Mouse (Mus musculus): Measurements from ENCODE around the gene Rilp. TPM values are rescaled to one million over a fixed set of nuclear protein-coding genes. Genes with fewer than 3 reads are reported as not detected.

Gene Rilp
- 0.41 TPM in 1 of 2 replicates, not detected in the other for polyA plus RNA-seq (2015; fragmentation: Nextera tagmentation; extraction: Ambion mirVana)

DNA sequence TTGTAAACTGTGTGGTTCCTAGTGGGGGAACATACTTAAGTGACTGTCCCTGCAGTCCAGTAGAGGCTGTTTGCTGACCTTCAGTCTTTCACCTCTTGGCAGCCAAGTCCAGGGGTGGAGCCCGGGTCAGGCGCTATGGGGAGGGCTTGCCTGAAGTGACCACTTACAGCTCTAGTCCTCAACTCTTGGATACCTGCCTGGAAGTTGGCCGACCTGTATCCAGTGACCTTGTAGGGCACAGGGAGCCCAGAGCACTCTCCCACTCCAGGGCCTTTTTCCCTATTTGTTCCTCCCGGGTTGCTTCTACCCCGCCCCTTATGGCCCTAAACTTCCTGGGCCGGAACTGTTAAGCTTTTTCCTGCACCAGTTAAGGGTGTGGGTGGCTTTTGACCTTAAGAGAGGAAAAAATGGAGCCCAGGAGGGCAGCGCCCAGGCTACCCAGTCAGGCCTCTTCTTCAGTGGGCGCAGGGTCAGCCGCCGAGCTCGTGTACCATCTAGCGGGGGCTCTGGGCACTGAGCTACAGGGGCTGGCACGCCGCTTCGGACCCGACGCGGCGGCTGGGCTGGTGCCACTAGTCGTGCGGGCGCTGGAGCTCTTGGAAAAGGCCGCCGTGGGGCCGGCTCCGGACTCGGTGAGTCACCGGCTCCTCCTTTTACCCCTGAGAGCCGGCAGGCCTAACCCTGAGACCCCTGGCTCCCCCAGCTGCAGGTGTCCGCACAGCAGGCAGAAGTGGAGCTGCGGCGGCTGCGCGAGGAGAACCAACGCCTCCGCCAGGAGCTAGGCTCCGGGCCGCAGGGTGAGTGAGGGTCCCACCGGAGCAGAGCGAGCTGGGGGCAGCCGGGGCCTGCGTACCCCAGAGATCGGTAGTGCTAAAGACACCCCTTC, at the start of gene Rilp:
TSS of gene Rilp (plus strand) at position 354 of the 886 bp plus-strand sequence.
- peaks cover 52% of the 10 kb centered on the region for H3K36me3 ChIP-seq

DNA sequence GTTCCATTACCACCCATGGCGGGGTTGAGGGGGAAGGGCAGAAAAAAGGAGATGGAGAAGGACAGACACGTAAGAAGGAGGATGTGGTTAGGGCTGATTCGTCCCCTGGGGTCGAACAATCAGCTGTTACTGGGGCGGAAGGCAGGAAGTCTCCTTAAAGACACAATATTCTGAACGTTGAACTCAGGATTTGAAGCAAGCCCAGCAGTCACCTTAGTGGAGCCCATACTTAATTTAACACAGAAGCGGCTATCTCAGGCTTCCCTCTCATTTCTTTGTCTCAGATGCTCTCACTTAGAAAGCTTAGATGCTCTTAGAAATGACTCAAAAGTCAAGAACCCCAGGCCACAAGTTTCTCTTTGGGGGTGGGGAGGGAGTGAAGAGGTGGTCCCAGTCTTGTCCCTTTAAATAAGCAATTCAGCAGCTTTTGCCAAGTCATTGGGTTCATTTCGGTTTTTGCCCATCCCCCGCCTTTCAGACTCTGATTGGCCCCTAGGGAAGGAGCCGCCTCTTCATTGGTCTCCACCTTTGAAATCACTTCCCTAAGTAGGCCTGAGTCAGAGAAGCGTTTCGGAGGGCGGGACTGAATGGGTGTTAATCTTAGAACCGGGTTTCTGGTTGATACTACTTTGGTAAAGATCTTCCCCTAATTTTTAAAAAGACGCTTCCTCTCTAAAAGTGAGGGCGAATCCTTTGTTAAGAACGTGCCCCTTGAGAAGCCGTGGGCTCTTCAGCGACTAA, 49.6 kb upstream of the Rilp start:
- peak overlapping the region; percentile 70 for H3K9ac ChIP-seq
- peak overlapping the region; percentile 98 for H3K4me2 ChIP-seq
- peak overlapping the region; percentile 64 for H3K4me3 ChIP-seq
- H3K36me3 ChIP-seq, result peaks cover 4% of the 10 kb centered on the region
- H3K9me3 ChIP-seq, result no peaks in the 10 kb centered on the region
- H3K27ac ChIP-seq, result peak overlapping the region; percentile 95
- 0 out of 2 replicates have a peak, but pooled peaks have one; percentile 34 for ATAC-seq (ENCODE audit: insufficient number of reproducible peaks, insufficient read depth, low FRiP score, low TSS enrichment, low read depth)
- 3% methylated on average over 19 of the region's 19 CpGs for WGBS
- H3K4me1 ChIP-seq, result peaks cover 35% of the 10 kb centered on the region
- H3K27me3 ChIP-seq, result no peaks in the 10 kb centered on the region

More for the DNA sequence above, at the start of gene Rilp:
- 3% methylated on average over 43 of the region's 43 CpGs for WGBS
- no peaks in the 10 kb centered on the region for H3K9me3 ChIP-seq
- H3K27ac ChIP-seq, result peak within 1 kb of the TSS; percentile 82
- peak within 1 kb of the TSS; percentile 55 for H3K4me3 ChIP-seq
- peaks cover 19% of the 10 kb centered on the region for H3K4me1 ChIP-seq
- H3K27me3 ChIP-seq, result no peaks in the 10 kb centered on the region
- peak within 1 kb of the TSS; percentile 98 for H3K4me2 ChIP-seq
- peak; percentile 56 for ATAC-seq (ENCODE audit: insufficient number of reproducible peaks, insufficient read depth, low FRiP score, low TSS enrichment, low read depth)
- H3K9ac ChIP-seq, result peak within 1 kb of the TSS; percentile 74

DNA sequence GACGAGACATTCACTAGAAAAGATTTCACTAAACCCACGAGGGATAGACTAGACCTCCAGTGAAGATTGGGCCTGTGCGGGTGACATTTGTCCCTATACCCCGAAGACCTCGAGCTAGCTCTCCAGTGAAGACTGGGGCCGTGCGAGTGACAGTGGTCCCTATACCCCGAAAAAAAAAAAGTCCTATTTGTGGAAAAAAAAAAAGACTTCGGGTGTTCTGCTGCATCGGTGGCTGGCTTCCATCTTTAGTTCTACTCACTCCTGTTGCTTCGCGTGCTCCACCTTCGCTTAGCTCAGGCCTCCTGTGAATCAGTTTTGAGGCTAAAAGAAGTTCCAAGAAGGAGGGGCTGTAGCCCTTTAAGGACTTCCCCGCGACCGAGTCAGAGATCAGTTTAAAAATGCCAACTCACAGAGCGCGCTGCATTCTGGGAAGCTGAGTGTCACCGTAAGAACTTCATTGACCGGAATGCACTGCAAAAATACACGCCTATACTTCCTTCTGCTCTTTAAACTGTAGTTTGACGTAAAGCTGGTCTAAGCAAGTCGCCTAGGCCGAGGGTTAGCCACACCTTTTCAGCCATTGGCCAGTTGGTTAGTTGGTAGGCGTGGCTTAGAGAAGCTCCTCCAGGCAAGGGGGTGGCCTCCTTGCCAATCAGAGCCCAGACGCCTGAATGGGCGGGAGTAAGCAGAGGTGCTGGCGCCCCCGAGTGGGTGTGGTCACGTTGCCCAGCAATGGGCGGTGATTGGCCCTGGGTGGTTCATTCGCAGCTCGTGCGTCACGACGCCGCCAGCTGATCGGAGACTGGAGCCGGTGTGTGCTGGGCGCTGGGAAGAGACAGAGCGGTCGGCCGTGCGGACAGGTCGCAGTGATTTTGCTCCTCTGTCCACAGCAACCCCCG, 48.8 kb upstream of the Rilp start, which contains the start of gene Tlcd2:
TSS of gene Tlcd2 (plus strand) at position 872 of the 899 bp plus-strand sequence.
- Histone ChIP-seq H3K4me3 (peak within 1 kb of the TSS; percentile 64), H3K27me3 (no peaks in the 10 kb centered on the region), H3K4me2 (peak within 1 kb of the TSS; percentile 98), H3K9me3 (no peaks in the 10 kb centered on the region), H3K27ac (peak within 1 kb of the TSS; percentile 95), H3K9ac (peak within 1 kb of the TSS; percentile 70), H3K4me1 (peaks cover 34% of the 10 kb centered on the region), H3K36me3 (peaks cover 11% of the 10 kb centered on the region)
- under 1% methylated on average over 46 of the region's 46 CpGs for WGBS
- ATAC-seq (ENCODE audit: insufficient number of reproducible peaks, insufficient read depth, low FRiP score, low TSS enrichment, low read depth), result peak; percentile 91

DNA sequence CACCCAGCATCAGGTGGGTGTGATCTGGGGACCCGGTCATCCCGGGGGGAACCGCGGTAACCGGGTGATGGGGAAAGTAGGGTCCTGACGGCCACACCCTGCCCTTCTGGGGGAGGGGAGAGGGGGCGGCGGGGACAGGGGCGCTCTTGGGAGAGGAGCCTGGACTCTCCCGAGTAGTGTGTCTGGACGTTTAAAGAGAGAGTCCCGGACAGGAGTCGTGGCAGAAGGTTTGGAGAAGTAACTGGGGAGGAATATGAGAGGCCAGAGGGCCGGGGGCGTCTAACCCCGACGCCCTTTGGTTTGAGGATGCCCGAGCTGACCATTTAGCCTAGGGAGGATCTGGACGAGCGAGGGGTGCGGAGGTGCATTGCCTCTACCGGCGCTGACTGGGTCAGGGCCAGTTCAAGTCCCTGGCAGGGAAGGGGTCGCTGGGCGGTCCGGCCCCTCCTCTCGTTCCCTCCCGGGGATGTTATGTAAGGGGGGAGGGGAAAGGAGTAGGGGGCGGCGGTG, 48.1 kb upstream of the Rilp start:
- WGBS, result under 1% methylated on average over 29 of the region's 30 CpGs
- ATAC-seq (ENCODE audit: insufficient number of reproducible peaks, insufficient read depth, low FRiP score, low TSS enrichment, low read depth), result no peak; the same call in 1 of the 2 replicates
- peaks cover 11% of the 10 kb centered on the region for H3K36me3 ChIP-seq

DNA sequence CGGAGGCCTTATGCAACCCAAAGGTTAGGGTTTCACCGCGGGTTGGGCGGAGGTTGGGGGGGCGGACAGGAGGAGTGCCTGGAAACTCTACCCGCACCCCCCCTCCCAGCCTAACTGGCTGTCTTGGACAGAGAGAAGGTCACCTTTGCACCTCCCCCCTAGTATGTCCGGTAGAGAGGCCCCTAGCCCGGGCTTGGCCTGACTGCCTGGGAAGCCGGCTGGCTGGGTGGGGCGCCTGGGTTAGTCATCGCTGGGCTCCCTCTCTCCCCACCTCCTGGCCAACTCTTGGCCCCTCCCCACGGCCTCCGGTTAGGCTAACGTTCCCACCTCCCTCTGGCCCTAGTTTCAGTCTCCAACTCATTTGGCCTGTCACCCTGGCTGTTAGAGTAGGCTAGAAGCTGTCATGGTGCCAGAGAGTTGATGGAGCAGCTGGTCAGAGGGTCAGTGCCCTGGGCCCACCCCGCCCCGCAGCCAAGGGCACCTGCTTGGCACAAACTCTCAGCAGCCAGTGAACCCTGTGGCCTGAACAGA, 47.6 kb upstream of the Rilp start:
- peak overlapping the region; percentile 98 for H3K4me2 ChIP-seq
- H3K4me3 ChIP-seq, result peak overlapping the region; percentile 64
- peak overlapping the region; percentile 82 for H3K27ac ChIP-seq
- WGBS, result 6% methylated on average over 14 of the region's 16 CpGs
- peaks cover 11% of the 10 kb centered on the region for H3K36me3 ChIP-seq
- no peaks in the 10 kb centered on the region for H3K27me3 ChIP-seq
- no peaks in the 10 kb centered on the region for H3K9me3 ChIP-seq
- 0 out of 2 replicates have a peak, but pooled peaks have one; percentile 11 for ATAC-seq (ENCODE audit: insufficient number of reproducible peaks, insufficient read depth, low FRiP score, low TSS enrichment, low read depth)
- H3K9ac ChIP-seq, result peak overlapping the region; percentile 68
- H3K4me1 ChIP-seq, result peaks cover 34% of the 10 kb centered on the region

More for the DNA sequence above, 48.1 kb upstream of the Rilp start:
- peak overlapping the region; percentile 98 for H3K4me2 ChIP-seq
- peak overlapping the region; percentile 68 for H3K9ac ChIP-seq
- peak overlapping the region; percentile 64 for H3K4me3 ChIP-seq
- peak overlapping the region; percentile 82 for H3K27ac ChIP-seq
- no peaks in the 10 kb centered on the region for H3K9me3 ChIP-seq
- no peaks in the 10 kb centered on the region for H3K27me3 ChIP-seq
- H3K4me1 ChIP-seq, result peaks cover 34% of the 10 kb centered on the region

DNA sequence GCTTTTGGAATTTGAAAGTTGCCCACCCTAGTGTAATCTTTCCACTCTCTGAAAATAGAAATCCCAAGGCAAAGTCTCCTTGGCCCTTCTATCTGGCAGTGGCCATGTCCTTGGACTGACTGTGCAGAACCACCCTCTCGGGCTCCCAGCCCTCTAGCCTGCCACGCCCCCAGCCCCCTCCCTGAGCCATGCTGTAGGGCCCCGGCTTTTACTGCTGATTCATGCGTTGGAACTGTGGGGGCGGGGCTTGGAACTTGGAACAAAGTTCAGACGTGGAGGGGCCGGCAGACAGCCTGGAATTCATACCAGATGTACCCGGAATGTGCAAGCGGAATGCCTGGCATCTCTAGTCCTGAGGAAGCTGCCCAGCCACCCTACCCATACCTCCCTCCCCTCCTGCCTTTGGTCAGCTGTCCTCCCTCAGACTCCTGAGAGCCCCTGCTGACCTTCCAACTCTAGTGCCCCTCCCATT, 47.0 kb upstream of the Rilp start:
- no peak for ATAC-seq (ENCODE audit: insufficient number of reproducible peaks, insufficient read depth, low FRiP score, low TSS enrichment, low read depth)

DNA sequence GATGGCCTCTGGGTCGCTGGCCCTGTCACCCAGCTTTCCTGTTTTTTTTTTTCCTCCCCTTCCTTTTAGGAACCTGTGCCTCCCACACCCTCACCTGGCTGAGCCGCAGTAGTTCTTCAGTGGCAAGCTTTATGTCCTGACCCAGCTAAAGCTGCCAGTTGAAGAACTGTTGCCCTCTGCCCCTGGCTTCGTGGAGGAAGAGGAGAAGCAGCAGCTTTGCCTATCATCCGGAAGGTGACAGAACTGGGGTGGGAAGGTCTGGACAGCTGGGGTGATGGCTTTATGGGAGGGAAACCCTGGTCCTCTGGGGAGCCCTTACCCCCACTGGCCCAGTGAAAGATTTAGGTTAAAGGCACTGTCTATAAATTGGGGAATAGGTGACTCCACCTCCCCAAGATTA, 46.3 kb upstream of the Rilp start:
- H3K4me2 ChIP-seq, result peak overlapping the region; percentile 98
- WGBS, result 56% methylated on average over 4 of the region's 4 CpGs
- H3K9ac ChIP-seq, result no peak overlapping the region

More for the DNA sequence above, 47.0 kb upstream of the Rilp start:
- peak overlapping the region; percentile 98 for H3K4me2 ChIP-seq
- peak overlapping the region; percentile 64 for H3K4me3 ChIP-seq
- H3K27me3 ChIP-seq, result no peaks in the 10 kb centered on the region
- H3K9me3 ChIP-seq, result no peaks in the 10 kb centered on the region
- H3K27ac ChIP-seq, result peak overlapping the region; percentile 82
- peak overlapping the region; percentile 68 for H3K9ac ChIP-seq
- H3K4me1 ChIP-seq, result peaks cover 40% of the 10 kb centered on the region
- H3K36me3 ChIP-seq, result peaks cover 11% of the 10 kb centered on the region
- WGBS, result under 1% methylated on average over 9 of the region's 9 CpGs

DNA sequence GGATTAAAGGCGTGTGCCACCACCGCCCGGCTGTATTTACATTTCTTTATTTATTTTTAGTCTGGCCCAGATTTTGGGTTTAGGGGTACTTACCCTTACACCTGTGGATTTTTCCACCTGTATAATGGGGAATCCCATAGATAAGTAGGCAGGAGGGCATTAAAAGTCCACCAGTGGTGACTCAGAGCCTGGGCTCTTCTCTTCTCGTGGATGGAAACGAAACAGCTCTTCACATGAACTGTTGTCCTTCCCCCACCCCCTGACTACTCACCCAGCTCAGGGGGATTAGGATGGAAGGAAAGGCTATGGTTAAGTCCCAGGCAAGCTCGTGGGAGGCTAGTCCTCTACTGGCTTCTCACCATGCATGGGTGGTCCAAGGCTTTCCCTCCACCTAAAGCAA, 45.5 kb upstream of the Rilp start:
- H3K36me3 ChIP-seq, result peaks cover 11% of the 10 kb centered on the region
- H3K9ac ChIP-seq, result no peak overlapping the region
- H3K27me3 ChIP-seq, result no peaks in the 10 kb centered on the region
- H3K27ac ChIP-seq, result no peak overlapping the region
- H3K4me1 ChIP-seq, result peaks cover 46% of the 10 kb centered on the region
- WGBS, result 87% methylated on average over 6 of the region's 6 CpGs
- H3K9me3 ChIP-seq, result no peaks in the 10 kb centered on the region
- H3K4me2 ChIP-seq, result no peak overlapping the region
- no peak overlapping the region for H3K4me3 ChIP-seq
- ATAC-seq (ENCODE audit: insufficient number of reproducible peaks, insufficient read depth, low FRiP score, low TSS enrichment, low read depth), result no peak

More for the DNA sequence above, 46.3 kb upstream of the Rilp start:
- Histone ChIP-seq H3K4me3 (no peak overlapping the region), H3K36me3 (peaks cover 11% of the 10 kb centered on the region), H3K27ac (peak overlapping the region; percentile 82), H3K9me3 (no peaks in the 10 kb centered on the region), H3K4me1 (peaks cover 47% of the 10 kb centered on the region), H3K27me3 (no peaks in the 10 kb centered on the region)
- no peak for ATAC-seq (ENCODE audit: insufficient number of reproducible peaks, insufficient read depth, low FRiP score, low TSS enrichment, low read depth)

DNA sequence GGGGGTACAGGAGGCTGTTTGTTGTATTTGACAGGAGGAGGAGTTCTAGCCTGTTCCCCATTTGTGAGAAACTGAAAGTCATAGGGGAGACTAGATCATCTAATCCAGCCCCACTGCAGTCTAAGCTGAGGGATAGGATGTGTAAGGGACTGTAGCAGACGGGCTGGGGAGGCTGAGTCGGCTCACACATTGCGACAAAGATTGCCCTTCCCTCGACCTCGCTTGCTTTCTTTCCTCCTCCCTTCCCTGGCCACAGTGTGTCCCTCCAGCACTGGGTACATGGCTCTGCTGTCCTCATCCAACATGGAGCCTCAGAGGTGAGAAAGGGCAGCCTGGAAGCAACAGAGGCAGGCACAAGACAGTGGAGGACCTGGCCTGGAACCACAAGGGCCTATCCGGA, 44.8 kb upstream of the Rilp start:
- Histone ChIP-seq H3K27me3 (no peaks in the 10 kb centered on the region), H3K36me3 (peaks cover 11% of the 10 kb centered on the region), H3K4me1 (peaks cover 40% of the 10 kb centered on the region), H3K4me3 (no peak overlapping the region), H3K9me3 (no peaks in the 10 kb centered on the region), H3K4me2 (no peak overlapping the region), H3K9ac (no peak overlapping the region), H3K27ac (no peak overlapping the region)
- WGBS, result 80% methylated on average over 6 of the region's 6 CpGs
- no peak for ATAC-seq (ENCODE audit: insufficient number of reproducible peaks, insufficient read depth, low FRiP score, low TSS enrichment, low read depth)

DNA sequence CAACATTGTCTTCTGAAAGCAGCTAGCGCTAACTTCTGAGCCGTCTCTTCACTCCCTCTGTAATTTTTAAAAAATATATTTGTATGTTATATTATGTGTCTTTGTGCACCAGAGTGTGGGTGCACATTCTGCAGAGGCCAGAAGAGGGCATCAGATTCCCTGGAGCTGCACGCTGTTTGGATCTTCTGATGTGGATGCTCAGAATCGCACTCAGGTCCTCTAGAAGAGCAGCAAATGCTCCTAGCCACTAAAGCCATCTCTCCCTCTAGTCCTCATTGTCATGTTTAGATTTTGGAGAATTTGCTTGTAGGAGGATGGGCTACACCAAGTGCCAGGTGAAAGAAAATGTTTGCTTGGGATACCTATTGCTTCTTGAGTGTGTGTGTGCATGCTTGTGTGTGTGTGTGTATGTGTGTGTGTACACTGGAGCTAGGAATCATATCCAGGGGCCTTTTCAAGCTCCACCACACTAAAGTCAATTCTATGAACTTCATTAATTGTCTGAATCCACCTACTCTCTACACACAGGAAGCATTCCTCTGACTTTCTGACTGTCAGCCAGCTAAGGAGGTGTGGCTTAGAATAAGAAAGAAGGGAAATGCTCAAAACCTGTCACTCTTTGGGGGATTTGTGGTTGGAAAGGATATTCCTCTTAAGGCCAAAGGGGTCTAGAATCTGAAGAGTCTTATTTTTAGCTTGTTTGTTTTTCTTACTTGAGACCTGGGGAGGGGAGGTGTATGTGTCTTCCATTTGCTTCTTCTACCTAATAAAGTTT, 43.0 kb upstream of the Rilp start:
- Histone ChIP-seq H3K36me3 (peaks cover 11% of the 10 kb centered on the region), H3K4me1 (peaks cover 36% of the 10 kb centered on the region), H3K4me3 (no peak overlapping the region), H3K9ac (no peak overlapping the region), H3K27me3 (no peaks in the 10 kb centered on the region), H3K27ac (no peak overlapping the region; the same call in 1 of the 2 replicates), H3K9me3 (no peaks in the 10 kb centered on the region), H3K4me2 (no peak overlapping the region; the same call in 1 of the 2 replicates)
- WGBS, result 95% methylated on average over 4 of the region's 4 CpGs
- ATAC-seq (ENCODE audit: insufficient number of reproducible peaks, insufficient read depth, low FRiP score, low TSS enrichment, low read depth), result no peak

Measured in embryonic facial prominence, embryonic 13.5 days (tissue).